Mouse (Mus musculus) erythroblast, adult 5-6 weeks (primary cell): Measurements from ENCODE around the gene Trim12c. TPM values are rescaled to one million over a fixed set of nuclear protein-coding genes. Genes with fewer than 3 reads are reported as not detected.

ENCODE experiments used
- total RNA-seq, 2 experiments: library from RNA; stranded (forward) in 1 of 2; stranded (reverse) in 1 of 2; fragments of 150-400 nt in 1 of 2; fragments of 200-764, 138-1000 nt in 1 of 2; gene quantifications; 2 replicates each; pipeline versions ENCODE4 v1.2.3 to v1.2.4; 2015 to 2017; ENCODE audit warnings: low replicate concordance in 2 of 2

Trim12c gene
- total RNA-seq, 2 experiments from 2014 or later, result 32.9 to 59.0 TPM

Other genes starting within 250 kb of the Trim12c start
- not detected in 2 replicates for gene Olfr646, start 248.5 kb downstream of the Trim12c start, total RNA-seq (2015; ENCODE audit: low replicate concordance)
- gene Olfr646, start 248.5 kb downstream of the Trim12c start, total RNA-seq (2017; ENCODE audit: low replicate concordance), result not detected in 2 replicates
- gene Ubqln5, start 223.5 kb downstream of the Trim12c start, total RNA-seq (2015; ENCODE audit: low replicate concordance), result not detected in 2 replicates
- gene Ubqln5, start 223.5 kb downstream of the Trim12c start, total RNA-seq (2017; ENCODE audit: low replicate concordance), result not detected in 2 replicates
- not detected in 2 replicates for gene Olfr643, start 216.0 kb downstream of the Trim12c start, total RNA-seq (2015; ENCODE audit: low replicate concordance)
- gene Olfr643, start 216.0 kb downstream of the Trim12c start, total RNA-seq (2017; ENCODE audit: low replicate concordance), result not detected in 2 replicates
- not detected in 2 replicates for gene Ubqln3, start 210.1 kb downstream of the Trim12c start, total RNA-seq (2015; ENCODE audit: low replicate concordance)
- not detected in 2 replicates for gene Ubqln3, start 210.1 kb downstream of the Trim12c start, total RNA-seq (2017; ENCODE audit: low replicate concordance)
- not detected in 2 replicates for gene Ubqlnl, start 202.8 kb downstream of the Trim12c start, total RNA-seq (2015; ENCODE audit: low replicate concordance)
- not detected in 2 replicates for gene Ubqlnl, start 202.8 kb downstream of the Trim12c start, total RNA-seq (2017; ENCODE audit: low replicate concordance)
- gene Olfm5, start 188.5 kb downstream of the Trim12c start, total RNA-seq (2015; ENCODE audit: low replicate concordance), result not detected in 2 replicates
- gene Olfm5, start 188.5 kb downstream of the Trim12c start, total RNA-seq (2017; ENCODE audit: low replicate concordance), result 0.34 TPM in 1 of 2 replicates, not detected in the other
- gene Olfr648, start 170.0 kb downstream of the Trim12c start, total RNA-seq (2015; ENCODE audit: low replicate concordance), result 1.5 and 2.1 TPM in 2 replicates
- gene Olfr648, start 170.0 kb downstream of the Trim12c start, total RNA-seq (2017; ENCODE audit: low replicate concordance), result 0.14 and 0.60 TPM in 2 replicates
- not detected in 2 replicates for gene Olfr649, start 157.4 kb downstream of the Trim12c start, total RNA-seq (2015; ENCODE audit: low replicate concordance)
- gene Olfr649, start 157.4 kb downstream of the Trim12c start, total RNA-seq (2017; ENCODE audit: low replicate concordance), result not detected in 2 replicates
- gene Trim6, start 134.6 kb downstream of the Trim12c start, total RNA-seq (2015; ENCODE audit: low replicate concordance), result not detected in 2 replicates
- gene Trim6, start 134.6 kb downstream of the Trim12c start, total RNA-seq (2017; ENCODE audit: low replicate concordance), result 0.09 and 0.56 TPM in 2 replicates
- gene Trim34a, start 108.9 kb downstream of the Trim12c start, total RNA-seq (2015; ENCODE audit: low replicate concordance), result 19.8 and 23.4 TPM in 2 replicates
- gene Trim34a, start 108.9 kb downstream of the Trim12c start, total RNA-seq (2017; ENCODE audit: low replicate concordance), result 21.4 and 27.9 TPM in 2 replicates
- 3.8 and 8.6 TPM in 2 replicates for gene Trim5, start 65.3 kb downstream of the Trim12c start, total RNA-seq (2015; ENCODE audit: low replicate concordance)
- gene Trim5, start 65.3 kb downstream of the Trim12c start, total RNA-seq (2017; ENCODE audit: low replicate concordance), result 0.28 and 2.8 TPM in 2 replicates
- 40.8 and 46.3 TPM in 2 replicates for gene Trim12a, start 37.9 kb downstream of the Trim12c start, total RNA-seq (2015; ENCODE audit: low replicate concordance)
- gene Trim12a, start 37.9 kb downstream of the Trim12c start, total RNA-seq (2017; ENCODE audit: low replicate concordance), result 35.4 and 42.4 TPM in 2 replicates
- 2.9 TPM in 1 of 2 replicates, not detected in the other for gene Trim34b, start 23.9 kb downstream of the Trim12c start, total RNA-seq (2015; ENCODE audit: low replicate concordance)
- gene Trim34b, start 23.9 kb downstream of the Trim12c start, total RNA-seq (2017; ENCODE audit: low replicate concordance), result not detected in 2 replicates
- 0.19 and 7.5 TPM in 2 replicates for gene Trim30b, start 16.5 kb upstream of the Trim12c start, total RNA-seq (2015; ENCODE audit: low replicate concordance)
- 4.9 and 5.0 TPM in 2 replicates for gene Trim30b, start 16.5 kb upstream of the Trim12c start, total RNA-seq (2017; ENCODE audit: low replicate concordance)
- not detected in 2 replicates for gene Trim30c, start 47.5 kb upstream of the Trim12c start, total RNA-seq (2015; ENCODE audit: low replicate concordance)
- gene Trim30c, start 47.5 kb upstream of the Trim12c start, total RNA-seq (2017; ENCODE audit: low replicate concordance), result 0.68 and 1.1 TPM in 2 replicates
- 17.5 and 25.9 TPM in 2 replicates for gene Trim30a, start 111.8 kb upstream of the Trim12c start, total RNA-seq (2015; ENCODE audit: low replicate concordance)
- gene Trim30a, start 111.8 kb upstream of the Trim12c start, total RNA-seq (2017; ENCODE audit: low replicate concordance), result 12.5 and 17.6 TPM in 2 replicates
- gene Trim30d, start 154.5 kb upstream of the Trim12c start, total RNA-seq (2015; ENCODE audit: low replicate concordance), result 7.5 and 10.0 TPM in 2 replicates
- 5.9 and 9.5 TPM in 2 replicates for gene Trim30d, start 154.5 kb upstream of the Trim12c start, total RNA-seq (2017; ENCODE audit: low replicate concordance)
- not detected in 2 replicates for gene Olfr651, start 196.8 kb upstream of the Trim12c start, total RNA-seq (2015; ENCODE audit: low replicate concordance)
- gene Olfr651, start 196.8 kb upstream of the Trim12c start, total RNA-seq (2017; ENCODE audit: low replicate concordance), result not detected in 2 replicates
- gene Olfr652, start 207.5 kb upstream of the Trim12c start, total RNA-seq (2015; ENCODE audit: low replicate concordance), result not detected in 2 replicates
- 0.70 TPM in 1 of 2 replicates, not detected in the other for gene Olfr652, start 207.5 kb upstream of the Trim12c start, total RNA-seq (2017; ENCODE audit: low replicate concordance)
- gene Olfr653, start 224.0 kb upstream of the Trim12c start, total RNA-seq (2015; ENCODE audit: low replicate concordance), result not detected in 2 replicates
- gene Olfr653, start 224.0 kb upstream of the Trim12c start, total RNA-seq (2017; ENCODE audit: low replicate concordance), result not detected in 2 replicates
- gene Olfr654, start 233.7 kb upstream of the Trim12c start, total RNA-seq (2015; ENCODE audit: low replicate concordance), result not detected in 2 replicates
- not detected in 2 replicates for gene Olfr654, start 233.7 kb upstream of the Trim12c start, total RNA-seq (2017; ENCODE audit: low replicate concordance)
- gene Olfr655, start 248.4 kb upstream of the Trim12c start, total RNA-seq (2015; ENCODE audit: low replicate concordance), result not detected in 2 replicates
- not detected in 2 replicates for gene Olfr655, start 248.4 kb upstream of the Trim12c start, total RNA-seq (2017; ENCODE audit: low replicate concordance)